ENCODE assay signal across 25 mouse cellular contexts in the genomic region with DNA sequence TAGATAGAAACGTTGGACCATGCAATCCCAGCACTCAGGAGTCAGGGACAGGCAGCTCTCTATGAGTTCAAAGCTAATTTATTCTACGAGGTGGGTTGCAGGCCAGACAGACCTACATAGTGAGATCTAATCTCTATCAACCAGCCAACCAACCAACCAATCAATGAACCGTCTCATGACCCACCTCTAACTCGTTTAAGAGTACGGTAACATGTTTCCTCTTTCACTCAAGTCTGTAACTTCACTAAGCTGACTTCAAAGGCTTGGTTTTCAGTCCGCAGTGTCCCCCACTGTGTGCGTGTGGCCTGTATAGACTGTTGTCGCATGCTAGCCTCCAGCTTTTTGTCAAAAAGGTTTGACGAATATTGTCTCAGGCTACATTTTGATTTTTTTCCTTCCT.
"Had no signal": no experiment of that assay in that cellular context is flagged by ENCODE, and none has a peak within 500 bp of the region (broad histone marks: within the 10 kb centered on the region; RNA-seq: fewer than 3 reads in every experiment).

No protein-coding gene starts in this region.

- H3K9me3 ChIP-seq: heart, embryonic 10.5 days; heart, embryonic 12.5 days; hindbrain, embryonic 10.5 days; hindbrain, embryonic 12.5 days; intestine, embryonic 15.5 days; limb, embryonic 10.5 days; limb, embryonic 12.5 days; liver, embryonic 13.5 days had no signal

- ATAC-seq: hindbrain, embryonic 16.5 days; inflammation-experienced regulatory T-cells, adult 6 months; intestine, embryonic 15.5 days; intestine, postnatal 0 days had no signal

- DNase-seq: gastrocnemius, adult 2 months; gastrocnemius, postnatal 10 days; gastrocnemius, postnatal 25 days; heart, adult 18-20 months; heart, postnatal 10 days; heart, postnatal 4 days; kidney, adult 18-20 months; kidney, adult 8-10 months; kidney, postnatal 4 days; liver; liver, embryonic 13.5 days had no signal

- H3K4me1 ChIP-seq: heart, embryonic 10.5 days; heart, embryonic 12.5 days; hindbrain, embryonic 12.5 days; intestine, embryonic 15.5 days; limb, embryonic 10.5 days; limb, embryonic 12.5 days had no signal

- H3K36me3 ChIP-seq: heart, embryonic 10.5 days; heart, embryonic 12.5 days; hindbrain, embryonic 10.5 days; hindbrain, embryonic 12.5 days; intestine, embryonic 15.5 days; limb, embryonic 10.5 days; limb, embryonic 12.5 days; liver, embryonic 13.5 days had no signal

- H3K27ac ChIP-seq: gastrocnemius, adult 2 months; heart, embryonic 10.5 days; hindbrain, embryonic 10.5 days; hindbrain, embryonic 12.5 days; hindbrain, embryonic 14.5 days; intestine, embryonic 15.5 days; layer of hippocampus, adult 2 months; left cerebral cortex, adult 2 months; limb, embryonic 10.5 days; limb, embryonic 12.5 days; liver, embryonic 13.5 days had no signal

- H3K4me2 ChIP-seq: heart, embryonic 12.5 days; hindbrain, embryonic 12.5 days; hindbrain, embryonic 14.5 days; intestine, embryonic 15.5 days; limb, embryonic 12.5 days; liver, embryonic 11.5 days; liver, embryonic 13.5 days had no signal

- H3K4me3 ChIP-seq: gastrocnemius, adult 2 months; heart, embryonic 10.5 days; heart, embryonic 12.5 days; hindbrain, embryonic 10.5 days; hindbrain, embryonic 12.5 days; intestine, embryonic 15.5 days; layer of hippocampus, adult 2 months; left cerebral cortex, adult 2 months; limb, embryonic 10.5 days; limb, embryonic 12.5 days; liver, embryonic 13.5 days had no signal

- H3K27me3 ChIP-seq: heart, embryonic 12.5 days; hindbrain, embryonic 12.5 days; intestine, embryonic 15.5 days; limb, embryonic 12.5 days; liver, embryonic 13.5 days had no signal

- H3K9ac ChIP-seq: heart, embryonic 12.5 days; hindbrain, embryonic 12.5 days; hindbrain, embryonic 14.5 days; intestine, embryonic 15.5 days; limb, embryonic 12.5 days; liver, embryonic 13.5 days had no signal
